Mouse (Mus musculus): Measurements from ENCODE around the gene Papola.

GRCm38 (mm10) chr12:105863436-105863835, 78.9 kb downstream of the Papola start:
- TF ChIP-seq CTCF (IDR thresholded peaks at IDR 0.05; ENCODE audit: low read depth, low read length) (no peak), POLR2A (IDR thresholded peaks at IDR 0.05; ENCODE audit: borderline replicate concordance, low read depth, low read length) (no peak)
